Mouse (Mus musculus) granulocyte monocyte progenitor cell, adult 5-6 weeks (primary cell): ENCODE data around the gene Pom121l2. TPM values are rescaled to one million over a fixed set of nuclear protein-coding genes. Genes with fewer than 3 reads are reported as not detected.
A peak's percentile ranks its signal among the peaks of the same experiment; 100 is the strongest.

Source experiments
- ATAC-seq: replicated peaks from 2 replicates; pipeline ENCODE4 v1.8.0; 2016; ENCODE audit warnings: mild to moderate bottlenecking, moderate TSS enrichment, inconsistent platforms; ENCODE audit not compliant: poor library complexity, severe bottlenecking
- total RNA-seq, 2 experiments: library from RNA; stranded (forward) in 1 of 2; stranded (reverse) in 1 of 2; fragments of 200-712, 200-1000 nt in 1 of 2; fragments of >200 nt in 1 of 2; fragmentation: Nextera tagmentation in 1 of 2; gene quantifications; 2 replicates each; pipeline ENCODE4 v1.2.3; 2014 to 2017

Pom121l2 gene
- not detected in 2 replicates for total RNA-seq (2014; fragmentation: Nextera tagmentation)
- not detected in 2 replicates for total RNA-seq (2017)

- ATAC-seq = peak; percentile 72
Observed at GRCm38 (mm10) chr13:21980981-21981802, at the start of gene Pom121l2. Gene Pom121l2, plus strand, starts transcription at chr13:21981194.

- no peak for ATAC-seq
Observed at GRCm38 (mm10) chr13:21931740-21932139, 49.3 kb upstream of the Pom121l2 start.

GRCm38 (mm10) chr13:21933626-21934548 is 47.1 kb upstream of the Pom121l2 start:
- ATAC-seq = no peak

- peak; percentile 57 for ATAC-seq
Observed at GRCm38 (mm10) chr13:21934982-21935791, 45.8 kb upstream of the Pom121l2 start.

GRCm38 (mm10) chr13:21935833-21936232 is 45.2 kb upstream of the Pom121l2 start:
- no peak for ATAC-seq

GRCm38 (mm10) chr13:21936968-21937367 is 44.0 kb upstream of the Pom121l2 start:
- ATAC-seq = no peak

- peak; percentile 61 for ATAC-seq
Observed at GRCm38 (mm10) chr13:21940213-21940612, 40.8 kb upstream of the Pom121l2 start.

GRCm38 (mm10) chr13:21940811-21941321 is 40.1 kb upstream of the Pom121l2 start:
- ATAC-seq = peak; percentile 34

- ATAC-seq = no peak
Observed at GRCm38 (mm10) chr13:21943644-21944043, 37.4 kb upstream of the Pom121l2 start.

- ATAC-seq = peak; percentile 34
Observed at GRCm38 (mm10) chr13:21944592-21944925, 36.4 kb upstream of the Pom121l2 start.

- ATAC-seq = peak; percentile 81
Observed at GRCm38 (mm10) chr13:21944926-21945740, 35.9 kb upstream of the Pom121l2 start, which contains the start of gene Zfp184. Gene Zfp184, plus strand, starts transcription at chr13:21945094.

- no peak for ATAC-seq
Observed at GRCm38 (mm10) chr13:21969269-21969668, 11.7 kb upstream of the Pom121l2 start.

GRCm38 (mm10) chr13:21969816-21970215 is 11.2 kb upstream of the Pom121l2 start:
- no peak for ATAC-seq

- no peak for ATAC-seq
Observed at GRCm38 (mm10) chr13:21971641-21972040, 9.4 kb upstream of the Pom121l2 start.

GRCm38 (mm10) chr13:21974221-21974725 is 6.7 kb upstream of the Pom121l2 start:
- peak; percentile 92 for ATAC-seq

GRCm38 (mm10) chr13:21974726-21975473 is 6.1 kb upstream of the Pom121l2 start:
- peak; percentile 57 for ATAC-seq

GRCm38 (mm10) chr13:21981803-21982193 is 804 bp downstream of the Pom121l2 start:
- peak; percentile 12; the same call in 1 of the 2 replicates for ATAC-seq

- ATAC-seq = no peak
Observed at GRCm38 (mm10) chr13:21984486-21984885, 3.5 kb downstream of the Pom121l2 start.
